Mouse (Mus musculus): ENCODE measurements around the gene Sord.

- no peak for TF ChIP-seq CTCF (IDR thresholded peaks at IDR 0.05; ENCODE audit: control insufficient read depth, insufficient read depth, insufficient read length)
- TF ChIP-seq USF1 (IDR thresholded peaks at IDR 0.05; ENCODE audit: low read depth) = no peak
- no peak for TF ChIP-seq MAX (IDR thresholded peaks at IDR 0.05)
- TF ChIP-seq MYOG (IDR thresholded peaks at IDR 0.05; ENCODE audit: control insufficient read depth, extremely low read depth, insufficient read length) = no peak
- TF ChIP-seq CEBPB (IDR thresholded peaks at IDR 0.05; ENCODE audit: low read depth) = no peak
- TF ChIP-seq MYOD1 (IDR thresholded peaks at IDR 0.05; ENCODE audit: control insufficient read depth, insufficient read length, low read depth) = no peak
These were observed 7.4 kb downstream of the Sord start for GRCm38 (mm10) chr2:122241935-122242334.
